ENCODE assay signal across 9 mouse cellular contexts in genomic region chr9:118507552-118507951, GRCm38 (mm10). TPM values are rescaled to one million over a fixed set of nuclear protein-coding genes. Genes with fewer than 3 reads are reported as not detected.
DNase-seq lines count a peak whose midpoint lies in the region; ATAC-seq and TF ChIP-seq lines count a peak whose summit lies in the region.
"Had no signal": no experiment of that assay in that cellular context is flagged by ENCODE, and none has a peak within 500 bp of the region (broad histone marks: within the 10 kb centered on the region; RNA-seq: fewer than 3 reads in every experiment).

No protein-coding gene starts in this region.

- H3K4me1 ChIP-seq in lung, embryonic 14.5 days (ENCODE audit: insufficient read depth): peaks cover 5% of the 10 kb centered on the region; the same call in 1 of the 2 replicates
- H3K4me1 ChIP-seq in heart, postnatal 0 days (ENCODE audit: control insufficient read depth, insufficient read depth): peaks cover 47% of the 10 kb centered on the region
- peaks cover 37% of the 10 kb centered on the region for H3K4me1 ChIP-seq in limb, embryonic 10.5 days
- H3K4me1 ChIP-seq in small intestine, adult 2 months (ENCODE audit: control insufficient read depth, insufficient read depth, insufficient read length, low read length): peaks cover 23% of the 10 kb centered on the region; the same call in 1 of the 2 replicates

- H3K4me2 ChIP-seq in lung, embryonic 14.5 days: peak overlapping the region; percentile 98
- peak overlapping the region; percentile 93 for H3K4me2 ChIP-seq in heart, postnatal 0 days (ENCODE audit: low read depth, low read length)

- no peaks in the 10 kb centered on the region for H3K9me3 ChIP-seq in lung, embryonic 14.5 days (ENCODE audit: low read depth, low read length)
- no peaks in the 10 kb centered on the region for H3K9me3 ChIP-seq in heart, postnatal 0 days (replicated peaks; ENCODE audit: control insufficient read depth, low read length)
- no peaks in the 10 kb centered on the region for H3K9me3 ChIP-seq in limb, embryonic 10.5 days (replicated peaks)

- peak overlapping the region; percentile 97; the same call in 1 of the 2 replicates for H3K4me3 ChIP-seq in lung, embryonic 14.5 days (ENCODE audit: low read depth, low read length)
- peak overlapping the region; percentile 99 for H3K4me3 ChIP-seq in heart, postnatal 0 days (ENCODE audit: low read depth, low read length)
- peak overlapping the region; percentile 97 for H3K4me3 ChIP-seq in limb, embryonic 10.5 days
- peak overlapping the region; percentile 89; the same call in 1 of the 2 replicates for H3K4me3 ChIP-seq in small intestine, adult 2 months (ENCODE audit: low read depth, low read length)

- 83% methylated on average over 6 of the region's 6 CpGs for WGBS in lung, embryonic 14.5 days
- 78% methylated on average over 6 of the region's 6 CpGs for WGBS in heart, postnatal 0 days
- 86% methylated on average over 6 of the region's 6 CpGs for WGBS in limb, embryonic 10.5 days
- 70% methylated on average over 6 of the region's 6 CpGs for WGBS in small intestine, adult 2 months

- H3K36me3 ChIP-seq in lung, embryonic 14.5 days (ENCODE audit: insufficient read depth): no peaks in the 10 kb centered on the region
- no peaks in the 10 kb centered on the region for H3K36me3 ChIP-seq in heart, postnatal 0 days (replicated peaks; ENCODE audit: control insufficient read depth, insufficient read depth, low read length)
- peaks cover 13% of the 10 kb centered on the region for H3K36me3 ChIP-seq in limb, embryonic 10.5 days
- peaks cover 8% of the 10 kb centered on the region; the same call in 1 of the 2 replicates for H3K36me3 ChIP-seq in small intestine, adult 2 months (ENCODE audit: control insufficient read depth, insufficient read depth, low read length)

- no peak for DNase-seq in lung, embryonic 14.5 days
- DNase-seq in lung, postnatal 4 days: no peak
- DNase-seq in heart, postnatal 0 days (ENCODE audit: low spot score): no peak
- DNase-seq in limb, embryonic 10.5 days (ENCODE audit: low spot score): no peak
- DNase-seq in ovary, adult 18-20 months (ENCODE audit: low spot score): no peak
- DNase-seq in cerebellum, adult 11-12 months: no peak
- DNase-seq in MN1 (ENCODE audit: low spot score): no peak

- H3K27me3 ChIP-seq in lung, embryonic 14.5 days (ENCODE audit: insufficient read depth, low read length): no peaks in the 10 kb centered on the region
- H3K27me3 ChIP-seq in heart, postnatal 0 days (ENCODE audit: control insufficient read depth, insufficient read depth, low read length): no peaks in the 10 kb centered on the region
- H3K27me3 ChIP-seq in limb, embryonic 10.5 days (ENCODE audit: low read depth, poor library complexity, severe bottlenecking): no peaks in the 10 kb centered on the region
- H3K27me3 ChIP-seq in small intestine, adult 2 months (ENCODE audit: control insufficient read depth, insufficient read depth, low read length): no peaks in the 10 kb centered on the region

- ATAC-seq in lung, embryonic 14.5 days (ENCODE audit: insufficient read depth): no peak
- ATAC-seq in heart, postnatal 0 days (ENCODE audit: insufficient read depth, low read depth): no peak

- H3K27ac ChIP-seq in lung, embryonic 14.5 days (ENCODE audit: low read depth): no peak overlapping the region
- H3K27ac ChIP-seq in heart, postnatal 0 days (ENCODE audit: low read depth): no peak overlapping the region
- H3K27ac ChIP-seq in limb, embryonic 10.5 days: no peak overlapping the region
- no peak overlapping the region; the same call in 1 of the 2 replicates for H3K27ac ChIP-seq in small intestine, adult 2 months (ENCODE audit: insufficient read depth, low read depth, low read length)

- H3K9ac ChIP-seq in lung, embryonic 14.5 days: peak overlapping the region; percentile 83
- peak overlapping the region; percentile 91; the same call in 1 of the 2 replicates for H3K9ac ChIP-seq in heart, postnatal 0 days (replicated peaks; ENCODE audit: low read depth, low read length)

- no peak for TF ChIP-seq CTCF in lung, embryonic 14.5 days (IDR thresholded peaks at IDR 0.05; ENCODE audit: low read depth)
- no peak for TF ChIP-seq CTCF in heart, postnatal 0 days (IDR thresholded peaks at IDR 0.05; ENCODE audit: low read depth)
- no peak for TF ChIP-seq CTCF in small intestine, adult 2 months (IDR thresholded peaks at IDR 0.05; ENCODE audit: extremely low read depth, insufficient read length, insufficient replicate concordance, low read depth, low read length)

- no peak for TF ChIP-seq POLR2A in small intestine, adult 2 months (IDR thresholded peaks at IDR 0.05; ENCODE audit: low read depth, low read length)

- no peak for TF ChIP-seq EP300 in heart, postnatal 0 days (IDR thresholded peaks at IDR 0.05; ENCODE audit: low read depth)

RNA-seq across cellular contexts. Expression of gene Golga4, which starts 1.5 kb away (rescaled TPM):
- polyA plus RNA-seq in lung, embryonic 14.5 days (2014; fragmentation: Nextera tagmentation; extraction: Ambion mirVana): 44.1 and 53.3 TPM in 2 replicates
- 56.4 and 57.6 TPM in 2 replicates for total RNA-seq in heart, postnatal 0 days (2014; rRNA removed; ENCODE audit: low replicate concordance)
- polyA plus RNA-seq in heart, postnatal 0 days (2015; fragmentation: Nextera tagmentation; extraction: Ambion mirVana): 40.9 and 45.3 TPM in 2 replicates
- 36.8 and 49.6 TPM in 2 replicates for polyA plus RNA-seq in limb, embryonic 10.5 days (2016; fragmentation: Nextera tagmentation; extraction: Ambion mirVana)
- 9.8 and 17.8 TPM in 2 replicates for polyA plus RNA-seq in small intestine, adult 2 months (2012; rRNA removed)

RNA-seq across cellular contexts. Expression of gene Eomes, which starts 29.5 kb away (rescaled TPM):
- polyA plus RNA-seq in lung, embryonic 14.5 days (2014; fragmentation: Nextera tagmentation; extraction: Ambion mirVana): not detected in 2 replicates
- not detected in 2 replicates for total RNA-seq in heart, postnatal 0 days (2014; rRNA removed; ENCODE audit: low replicate concordance)
- polyA plus RNA-seq in heart, postnatal 0 days (2015; fragmentation: Nextera tagmentation; extraction: Ambion mirVana): not detected in 2 replicates
- 0.05 TPM in 1 of 2 replicates, not detected in the other for polyA plus RNA-seq in limb, embryonic 10.5 days (2016; fragmentation: Nextera tagmentation; extraction: Ambion mirVana)
- 0.11 TPM in 1 of 2 replicates, not detected in the other for polyA plus RNA-seq in small intestine, adult 2 months (2012; rRNA removed)
- total RNA-seq: gastrocnemius, postnatal 10 days had no signal
